Mouse (Mus musculus) monocyte, adult 2 months (primary cell): ENCODE results near the gene Creb3l2.
"Not testable (repeated sequence)": the region's sequence is repeated elsewhere in the genome, so short reads cannot be mapped to it uniquely, and the experiment has no call there.

Experiments
- DNase-seq, 2 experiments: peaks; one replicate each; pipeline ENCODE4 v3.0.0; 2022; ENCODE audit warnings: low spot score in 2 of 2, low read depth in 1 of 2

Creb3l2 gene

GRCm38 (mm10) chr6:37442041-37442667 lies at the start of gene Creb3l2:
Creb3l2 (minus strand) TSS chr6:37442146.
- DNase-seq: peak; percentile 93 to 97

- DNase-seq: no peak
These were observed 44.6 kb upstream of the Creb3l2 start for GRCm38 (mm10) chr6:37486502-37486901.

GRCm38 (mm10) chr6:37484588-37485070 lies 42.7 kb upstream of the Creb3l2 start:
- DNase-seq: no peak

- no peak for DNase-seq
These were observed 41.3 kb upstream of the Creb3l2 start for GRCm38 (mm10) chr6:37483262-37483661.

- no peak for DNase-seq
These were observed 39.2 kb upstream of the Creb3l2 start for GRCm38 (mm10) chr6:37481147-37481546.

- no peak for DNase-seq
These were observed 38.1 kb upstream of the Creb3l2 start for GRCm38 (mm10) chr6:37480008-37480407.

GRCm38 (mm10) chr6:37478481-37478880 lies 36.5 kb upstream of the Creb3l2 start:
- no peak for DNase-seq

- DNase-seq: no peak
These were observed 31.9 kb upstream of the Creb3l2 start for GRCm38 (mm10) chr6:37473674-37474342.

GRCm38 (mm10) chr6:37470216-37470615 lies 28.3 kb upstream of the Creb3l2 start:
- DNase-seq: no peak

- DNase-seq: no peak
These were observed 23.9 kb upstream of the Creb3l2 start for GRCm38 (mm10) chr6:37465847-37466246.

GRCm38 (mm10) chr6:37465356-37465755 lies 23.4 kb upstream of the Creb3l2 start:
- DNase-seq: no peak

- DNase-seq: no peak
These were observed 22.6 kb upstream of the Creb3l2 start for GRCm38 (mm10) chr6:37464585-37464984.

GRCm38 (mm10) chr6:37463517-37464482 lies 21.9 kb upstream of the Creb3l2 start:
- DNase-seq: peak in 1 of 2 experiments; percentile 35

- no peak for DNase-seq
These were observed 18.7 kb upstream of the Creb3l2 start for GRCm38 (mm10) chr6:37460681-37461080.

GRCm38 (mm10) chr6:37459656-37460055 lies 17.7 kb upstream of the Creb3l2 start:
- DNase-seq: not testable (repeated sequence)

GRCm38 (mm10) chr6:37457990-37458655 lies 16.2 kb upstream of the Creb3l2 start:
- DNase-seq: no peak

GRCm38 (mm10) chr6:37455540-37455939 lies 13.6 kb upstream of the Creb3l2 start:
- no peak for DNase-seq

- no peak for DNase-seq
These were observed 11.1 kb upstream of the Creb3l2 start for GRCm38 (mm10) chr6:37453047-37453446.

GRCm38 (mm10) chr6:37451664-37452063 lies 9.7 kb upstream of the Creb3l2 start:
- no peak for DNase-seq

GRCm38 (mm10) chr6:37447704-37448466 lies 5.9 kb upstream of the Creb3l2 start:
- peak in 1 of 2 experiments; percentile 24 for DNase-seq
